In the genomic region with DNA sequence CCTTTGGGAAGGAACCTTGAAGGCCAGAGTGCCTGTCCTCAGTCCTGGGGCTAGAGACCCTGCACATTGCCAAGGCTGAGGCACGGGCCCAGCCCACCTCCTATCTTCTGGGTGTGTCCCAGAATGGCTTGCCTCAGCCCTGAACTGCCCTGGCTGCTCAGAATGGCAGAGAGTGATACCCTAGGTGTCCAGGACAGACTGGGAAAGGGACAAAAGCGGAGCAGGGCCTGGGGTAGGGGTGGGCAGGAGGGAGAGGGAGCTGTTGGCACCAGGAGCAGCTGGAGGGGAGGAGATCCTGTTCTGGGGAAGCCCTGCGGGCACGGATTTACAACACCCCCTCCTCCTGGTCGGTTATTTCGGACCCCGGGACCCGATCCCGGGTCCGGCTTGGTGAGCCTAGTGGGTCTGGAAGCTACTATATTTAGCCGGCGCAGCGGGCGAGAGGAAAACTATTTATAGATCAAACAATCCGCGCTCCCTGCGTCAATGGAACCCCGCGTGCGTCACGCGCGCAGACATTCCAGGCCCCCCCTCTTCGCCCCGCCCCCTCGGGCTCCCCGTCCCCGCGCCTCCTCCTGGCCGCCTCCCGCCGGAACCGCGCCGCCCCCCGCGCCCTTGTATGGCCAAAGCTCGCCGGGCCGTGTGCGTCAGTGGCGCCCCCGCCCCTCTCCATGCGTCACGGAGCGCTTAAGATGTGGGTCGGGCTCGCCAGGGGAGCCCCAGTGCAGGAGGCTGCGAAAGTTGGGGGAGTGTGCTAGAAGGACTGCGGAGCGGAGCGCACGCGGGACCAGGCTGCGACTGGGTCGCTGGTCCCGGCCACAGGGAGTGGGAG, we compare ENCODE assay signal across 9 mouse cellular contexts. TPM values are rescaled to one million over a fixed set of nuclear protein-coding genes. Genes with fewer than 3 reads are reported as not detected.
DNase-seq lines count a peak whose midpoint lies in the region; ATAC-seq and TF ChIP-seq lines count a peak whose summit lies in the region.
"Had no signal": no experiment of that assay in that cellular context is flagged by ENCODE, and none has a peak within 500 bp of the region (broad histone marks: within the 10 kb centered on the region; RNA-seq: fewer than 3 reads in every experiment).

No protein-coding gene starts in this region.

- peaks cover 33% of the 10 kb centered on the region for H3K4me1 ChIP-seq in bone marrow macrophage, adult 2 months (ENCODE audit: control insufficient read depth, insufficient read depth, low read length)
- H3K4me1 ChIP-seq in forebrain, embryonic 10.5 days, result peaks cover 41% of the 10 kb centered on the region
- peaks cover 52% of the 10 kb centered on the region for H3K4me1 ChIP-seq in heart, embryonic 15.5 days (replicated peaks)
- no peaks in the 10 kb centered on the region; a peak in 1 of 4 replicates for H3K4me1 ChIP-seq in liver, embryonic 14.5 days (replicated peaks; ENCODE audit: control insufficient read depth in 2 of 2, insufficient read depth in 2 of 2, low read length in 1 of 2)
- peaks cover 46% of the 10 kb centered on the region for H3K4me1 ChIP-seq in stomach, embryonic 15.5 days

- peak overlapping the region; percentile 83 for H3K4me2 ChIP-seq in heart, embryonic 15.5 days
- peak overlapping the region; percentile 63 for H3K4me2 ChIP-seq in liver, embryonic 14.5 days (ENCODE audit: low read depth)
- H3K4me2 ChIP-seq in stomach, embryonic 15.5 days, result peak overlapping the region; percentile 90

- 1% methylated on average over 57 of the region's 57 CpGs for WGBS in forebrain, embryonic 10.5 days
- 2% methylated on average over 53 of the region's 57 CpGs for WGBS in heart, embryonic 15.5 days
- WGBS in liver, embryonic 14.5 days (ENCODE audit: insufficient replicate concordance), result 2% methylated on average over 55 of the region's 57 CpGs
- under 1% methylated on average over 57 of the region's 57 CpGs for WGBS in stomach, embryonic 15.5 days

- H3K27me3 ChIP-seq in forebrain, embryonic 10.5 days (ENCODE audit: poor library complexity, severe bottlenecking), result peaks cover 50% of the 10 kb centered on the region
- no peaks in the 10 kb centered on the region for H3K27me3 ChIP-seq in heart, embryonic 15.5 days
- H3K27me3 ChIP-seq in liver, embryonic 14.5 days (ENCODE audit: control insufficient read depth, insufficient read depth, low read length), result peaks cover 30% of the 10 kb centered on the region
- H3K27me3 ChIP-seq in stomach, embryonic 15.5 days (replicated peaks), result no peaks in the 10 kb centered on the region

- peak; percentile 91 for ATAC-seq in heart, embryonic 15.5 days (replicated peaks; ENCODE audit: insufficient number of reproducible peaks, insufficient read depth, low FRiP score, low read depth)
- peak; percentile 51; the same call in 1 of the 2 replicates for ATAC-seq in liver, embryonic 14.5 days (ENCODE audit: insufficient read depth)
- peak; percentile 88 for ATAC-seq in stomach, embryonic 15.5 days (ENCODE audit: insufficient read depth, low FRiP score, low read depth)

- H3K4me3 ChIP-seq in bone marrow macrophage, adult 2 months (ENCODE audit: insufficient read depth, low read length), result peak overlapping the region; percentile 88
- H3K4me3 ChIP-seq in forebrain, embryonic 10.5 days, result peak overlapping the region; percentile 61
- peak overlapping the region; percentile 57 for H3K4me3 ChIP-seq in heart, embryonic 15.5 days
- peak overlapping the region; percentile 33 to 44 for H3K4me3 ChIP-seq in liver, embryonic 14.5 days (ENCODE audit: insufficient read depth in 1 of 2, low read depth in 2 of 2, low read length in 2 of 2)
- H3K4me3 ChIP-seq in stomach, embryonic 15.5 days (replicated peaks), result peak overlapping the region; percentile 55

- no peak for TF ChIP-seq EP300 in liver, embryonic 14.5 days (IDR thresholded peaks at IDR 0.05; ENCODE audit: low read depth)

- peak; percentile 76 for DNase-seq in 3134 (ENCODE audit: extremely low read depth, insufficient read length, low spot score)
- DNase-seq in forebrain, embryonic 10.5 days (ENCODE audit: extremely low spot score, low spot score), result peak; percentile 76
- DNase-seq in kidney, postnatal 25 days, result peak; percentile 95 to 97
- peak in 1 of 3 experiments; percentile 47 for DNase-seq in liver, embryonic 14.5 days (ENCODE audit: low read depth in 3 of 3, low spot score in 3 of 3)
- peak; percentile 76 for DNase-seq in neural tube, embryonic 10.5 days (ENCODE audit: extremely low spot score, low spot score)

- no peaks in the 10 kb centered on the region for H3K9me3 ChIP-seq in forebrain, embryonic 10.5 days
- H3K9me3 ChIP-seq in heart, embryonic 15.5 days (replicated peaks), result no peaks in the 10 kb centered on the region
- no peaks in the 10 kb centered on the region for H3K9me3 ChIP-seq in liver, embryonic 14.5 days (ENCODE audit: control insufficient read depth, low read length)
- no peaks in the 10 kb centered on the region for H3K9me3 ChIP-seq in stomach, embryonic 15.5 days

- H3K27ac ChIP-seq in bone marrow macrophage, adult 2 months (ENCODE audit: insufficient read depth, low read depth, low read length), result no peak overlapping the region
- peak overlapping the region; percentile 79 for H3K27ac ChIP-seq in forebrain, embryonic 10.5 days
- peak overlapping the region; percentile 93 for H3K27ac ChIP-seq in heart, embryonic 15.5 days
- no peak overlapping the region for H3K27ac ChIP-seq in liver, embryonic 14.5 days
- peak overlapping the region; percentile 71 for H3K27ac ChIP-seq in stomach, embryonic 15.5 days

- TF ChIP-seq POLR2A in bone marrow macrophage, adult 2 months (IDR thresholded peaks at IDR 0.05; ENCODE audit: borderline replicate concordance, low read depth, low read length), result peak; percentile 30; the same call in 1 of the 2 replicates

- peaks cover 16% of the 10 kb centered on the region for H3K36me3 ChIP-seq in forebrain, embryonic 10.5 days (replicated peaks)
- H3K36me3 ChIP-seq in heart, embryonic 15.5 days, result peaks cover 14% of the 10 kb centered on the region
- no peaks in the 10 kb centered on the region for H3K36me3 ChIP-seq in liver, embryonic 14.5 days (replicated peaks; ENCODE audit: control insufficient read depth, insufficient read depth, low read depth)
- peaks cover 8% of the 10 kb centered on the region for H3K36me3 ChIP-seq in stomach, embryonic 15.5 days
- H3K36me3 ChIP-seq: G1E had no signal

- TF ChIP-seq CTCF in bone marrow macrophage, adult 2 months (IDR thresholded peaks at IDR 0.05; ENCODE audit: low read depth, low read length), result no peak
- TF ChIP-seq CTCF in liver, embryonic 14.5 days (IDR thresholded peaks at IDR 0.05; ENCODE audit: low read depth), result no peak

- H3K9ac ChIP-seq in heart, embryonic 15.5 days, result peak overlapping the region; percentile 61
- no peak overlapping the region for H3K9ac ChIP-seq in liver, embryonic 14.5 days (replicated peaks)
- peak overlapping the region; percentile 48 for H3K9ac ChIP-seq in stomach, embryonic 15.5 days

RNA-seq across cellular contexts. Expression of gene Nr4a1, which starts 12.3 kb away (rescaled TPM):
- 8.8 and 8.9 TPM in 2 replicates for polyA plus RNA-seq in bone marrow macrophage, adult 2 months (2012; ENCODE audit: insufficient read depth, insufficient read length, missing spikeins)
- 3.7 and 5.2 TPM in 2 replicates for polyA plus RNA-seq in forebrain, embryonic 10.5 days (2016; fragmentation: Nextera tagmentation; extraction: Ambion mirVana)
- polyA plus RNA-seq in heart, embryonic 15.5 days (2015; fragmentation: Nextera tagmentation; extraction: Ambion mirVana), result 10.6 and 12.5 TPM in 2 replicates
- polyA plus RNA-seq in liver, embryonic 14.5 days (2012; rRNA removed), result 0.42 and 0.48 TPM in 2 replicates
- polyA plus RNA-seq in liver, embryonic 14.5 days (2014; fragmentation: Nextera tagmentation; extraction: Ambion mirVana), result 0.19 and 0.23 TPM in 2 replicates
- polyA plus RNA-seq in stomach, embryonic 15.5 days (2015; fragmentation: Nextera tagmentation; extraction: Ambion mirVana), result 10.6 and 11.2 TPM in 2 replicates

RNA-seq across cellular contexts. Expression of gene Atg101, which starts 17.7 kb away (rescaled TPM):
- 36.4 and 39.1 TPM in 2 replicates for polyA plus RNA-seq in bone marrow macrophage, adult 2 months (2012; ENCODE audit: insufficient read depth, insufficient read length, missing spikeins)
- 77.2 and 77.8 TPM in 2 replicates for polyA plus RNA-seq in forebrain, embryonic 10.5 days (2016; fragmentation: Nextera tagmentation; extraction: Ambion mirVana)
- polyA plus RNA-seq in heart, embryonic 15.5 days (2015; fragmentation: Nextera tagmentation; extraction: Ambion mirVana), result 52.0 and 59.9 TPM in 2 replicates
- polyA plus RNA-seq in liver, embryonic 14.5 days (2012; rRNA removed), result 13.1 and 17.2 TPM in 2 replicates
- 21.3 and 23.7 TPM in 2 replicates for polyA plus RNA-seq in liver, embryonic 14.5 days (2014; fragmentation: Nextera tagmentation; extraction: Ambion mirVana)
- 66.0 and 66.4 TPM in 2 replicates for polyA plus RNA-seq in stomach, embryonic 15.5 days (2015; fragmentation: Nextera tagmentation; extraction: Ambion mirVana)

RNA-seq across cellular contexts. Expression of gene 6030408B16Rik, which starts 26.7 kb away (rescaled TPM):
- not detected in 2 replicates for polyA plus RNA-seq in bone marrow macrophage, adult 2 months (2012; ENCODE audit: insufficient read depth, insufficient read length, missing spikeins)
- 0.07 and 0.27 TPM in 2 replicates for polyA plus RNA-seq in forebrain, embryonic 10.5 days (2016; fragmentation: Nextera tagmentation; extraction: Ambion mirVana)
- 3.1 and 4.8 TPM in 2 replicates for polyA plus RNA-seq in heart, embryonic 15.5 days (2015; fragmentation: Nextera tagmentation; extraction: Ambion mirVana)
- 0.10 and 0.11 TPM in 2 replicates for polyA plus RNA-seq in liver, embryonic 14.5 days (2012; rRNA removed)
- polyA plus RNA-seq in liver, embryonic 14.5 days (2014; fragmentation: Nextera tagmentation; extraction: Ambion mirVana), result 0.18 and 0.35 TPM in 2 replicates
- 9.5 and 11.6 TPM in 2 replicates for polyA plus RNA-seq in stomach, embryonic 15.5 days (2015; fragmentation: Nextera tagmentation; extraction: Ambion mirVana)
- polyA plus RNA-seq: G1E had no signal

RNA-seq across cellular contexts. Expression of gene Grasp, which starts 42.4 kb away (rescaled TPM):
- polyA plus RNA-seq in bone marrow macrophage, adult 2 months (2012; ENCODE audit: insufficient read depth, insufficient read length, missing spikeins), result 0.40 TPM in 1 of 2 replicates, not detected in the other
- polyA plus RNA-seq in forebrain, embryonic 10.5 days (2016; fragmentation: Nextera tagmentation; extraction: Ambion mirVana), result 2.6 and 4.1 TPM in 2 replicates
- 3.3 and 5.0 TPM in 2 replicates for polyA plus RNA-seq in heart, embryonic 15.5 days (2015; fragmentation: Nextera tagmentation; extraction: Ambion mirVana)
- 0.50 and 0.73 TPM in 2 replicates for polyA plus RNA-seq in liver, embryonic 14.5 days (2012; rRNA removed)
- 0.13 and 0.27 TPM in 2 replicates for polyA plus RNA-seq in liver, embryonic 14.5 days (2014; fragmentation: Nextera tagmentation; extraction: Ambion mirVana)
- polyA plus RNA-seq in stomach, embryonic 15.5 days (2015; fragmentation: Nextera tagmentation; extraction: Ambion mirVana), result 6.0 and 7.3 TPM in 2 replicates

Comparison
In these comparisons a context has a peak if more than half of its experiments do, and no peak if none do; other contexts are left out.
1. H3K27ac ChIP-seq: peak in forebrain, embryonic 10.5 days (single experiment), heart, embryonic 15.5 days (single experiment) and stomach, embryonic 15.5 days (single experiment); none in bone marrow macrophage, adult 2 months (single experiment) and liver, embryonic 14.5 days (single experiment).
2. Peak in every context shown above with its lines, with median percentiles within 50 percentile points of each other: H3K4me3 ChIP-seq, ATAC-seq and H3K4me2 ChIP-seq.